Mouse (Mus musculus) intestine, embryonic 15.5 days (tissue): ENCODE measurements around the gene Trpm3. TPM values are rescaled to one million over a fixed set of nuclear protein-coding genes. Genes with fewer than 3 reads are reported as not detected.

Experiments used
- ATAC-seq: fragments of 200-750 bp; cut with Nextera tagmentation; 2 replicates; pipeline ENCODE4 v1.8.0; 2017; ENCODE audit warnings: moderate TSS enrichment, moderate library complexity
- H3K27ac ChIP-seq: fragments of 300-500 bp; sonication (generic); 2 replicates; pipeline ENCODE4 v1.5.1; 2015; ENCODE audit warnings: mild to moderate bottlenecking, inconsistent platforms
- H3K27me3 ChIP-seq: fragments of 300-500 bp; sonication (generic); replicated peaks from 2 replicates; pipeline ENCODE4 v1.6.1; 2015; ENCODE audit warnings: inconsistent platforms
- H3K36me3 ChIP-seq: fragments of 300-500 bp; sonication (generic); 2 replicates; pipeline ENCODE4 v1.6.1; 2015; ENCODE audit warnings: inconsistent platforms
- H3K4me1 ChIP-seq: fragments of 300-500 bp; sonication (generic); replicated peaks from 2 replicates; pipeline ENCODE4 v1.6.1; 2015; ENCODE audit warnings: inconsistent platforms
- H3K4me2 ChIP-seq: fragments of 300-500 bp; sonication (generic); replicated peaks from 2 replicates; pipeline ENCODE4 v1.6.1; 2015; ENCODE audit warnings: mild to moderate bottlenecking, inconsistent platforms
- H3K4me3 ChIP-seq: fragments of 300-500 bp; sonication (generic); replicated peaks from 2 replicates; pipeline ENCODE4 v1.5.1; 2015; ENCODE audit warnings: inconsistent platforms
- H3K9ac ChIP-seq: fragments of 300-500 bp; sonication (generic); 2 replicates; pipeline ENCODE4 v1.6.1; 2015; ENCODE audit warnings: inconsistent platforms
- H3K9me3 ChIP-seq: fragments of 300-500 bp; sonication (generic); 2 replicates; pipeline ENCODE4 v1.6.1; 2016; ENCODE audit warnings: inconsistent platforms
- WGBS: fragments of 180-500 bp; shearing (Covaris S2); methylation state at CpG from one replicate; pipeline ENCODE4 v1.1.7; 2015; 5-methylcytosine and 5-hydroxymethylcytosine counted together
- polyA plus RNA-seq: library from polyadenylated mRNA; unstranded; fragments of >200 nt; fragmentation: Nextera tagmentation; extraction: Ambion mirVana; gene quantifications from 2 replicates; pipeline ENCODE4 v1.2.1, GENCODE M21; 2015

Trpm3 gene
- polyA plus RNA-seq, 1 experiment from 2014 or later, result 0.26 TPM

DNA sequence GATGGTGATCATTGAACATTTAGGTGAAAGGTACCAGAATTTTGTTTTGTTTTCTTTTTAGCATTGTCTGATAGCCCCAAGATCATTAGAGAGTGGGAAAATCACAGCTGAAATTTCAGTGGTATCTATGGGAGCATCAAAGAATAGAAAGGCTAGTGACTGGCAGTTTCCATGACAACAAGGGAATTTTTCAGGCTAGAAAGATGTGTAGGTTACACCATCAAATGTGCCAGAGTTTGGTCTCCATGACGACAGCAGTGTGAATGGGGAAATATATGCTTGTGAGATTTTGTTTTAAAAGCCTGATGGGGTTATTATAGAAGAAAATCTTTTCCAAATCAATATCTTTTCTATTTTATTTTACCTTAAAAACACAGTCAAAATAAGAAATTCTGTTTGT is 50.9 kb downstream of the Trpm3 start:
- Histone ChIP-seq H3K9me3 (no peaks in the 10 kb centered on the region), H3K27me3 (no peaks in the 10 kb centered on the region), H3K4me2 (no peak overlapping the region), H3K4me3 (no peak overlapping the region), H3K9ac (no peak overlapping the region), H3K27ac (no peak overlapping the region), H3K36me3 (no peaks in the 10 kb centered on the region), H3K4me1 (no peaks in the 10 kb centered on the region)
- no peak for ATAC-seq
- WGBS, result 67% methylated on average over 1 of the region's 1 CpGs

DNA sequence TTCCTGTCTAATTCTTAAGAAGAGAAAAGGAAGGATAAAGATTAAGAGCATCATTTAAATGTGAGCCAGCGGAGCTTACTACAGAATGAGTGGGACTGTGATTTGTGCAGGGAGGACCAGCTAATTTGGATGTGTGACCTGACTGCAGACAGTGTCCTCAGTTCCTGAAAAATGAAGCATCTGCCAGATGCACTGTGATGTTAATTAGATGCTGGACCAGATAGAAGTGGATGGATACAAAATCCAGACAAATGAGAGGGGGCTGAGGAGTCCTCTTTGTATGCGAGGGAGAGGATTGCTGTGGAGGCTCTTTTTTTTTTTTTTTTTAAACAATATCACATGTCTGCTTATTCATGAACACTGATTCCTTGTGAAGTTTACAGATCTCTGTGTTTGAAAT is 83.7 kb downstream of the Trpm3 start:
- Histone ChIP-seq H3K4me2 (no peak overlapping the region), H3K4me1 (no peaks in the 10 kb centered on the region), H3K4me3 (no peak overlapping the region), H3K36me3 (no peaks in the 10 kb centered on the region), H3K9me3 (no peaks in the 10 kb centered on the region), H3K27ac (no peak overlapping the region), H3K27me3 (no peaks in the 10 kb centered on the region), H3K9ac (no peak overlapping the region)
- no peak for ATAC-seq
- 73% methylated on average over 2 of the region's 2 CpGs for WGBS

DNA sequence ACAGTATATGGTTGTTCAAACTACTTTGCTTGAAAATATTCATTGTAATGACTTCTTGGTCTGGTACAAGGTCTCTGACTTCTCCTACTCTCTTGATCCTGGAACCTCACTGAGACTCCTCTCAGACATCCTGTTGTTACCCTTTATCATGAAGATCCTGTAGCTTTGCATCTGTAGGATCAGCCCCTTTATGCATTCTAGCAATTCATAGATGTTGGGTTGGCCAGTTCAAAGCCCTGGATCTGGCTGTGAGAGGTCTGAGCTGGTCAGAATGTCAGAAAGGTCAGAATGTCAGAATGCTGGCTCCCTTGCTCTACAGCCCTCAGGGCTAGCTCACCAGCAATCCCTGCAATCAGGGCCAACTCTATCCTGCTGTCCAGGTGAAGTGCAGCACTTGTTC is 95.3 kb downstream of the Trpm3 start:
- H3K4me2 ChIP-seq, result no peak overlapping the region
- no peak overlapping the region for H3K4me3 ChIP-seq
- no peaks in the 10 kb centered on the region for H3K27me3 ChIP-seq
- no peaks in the 10 kb centered on the region for H3K4me1 ChIP-seq
- no peak for ATAC-seq
- no peaks in the 10 kb centered on the region for H3K36me3 ChIP-seq
- no peak overlapping the region for H3K27ac ChIP-seq
- no peak overlapping the region for H3K9ac ChIP-seq
- H3K9me3 ChIP-seq, result no peaks in the 10 kb centered on the region

DNA sequence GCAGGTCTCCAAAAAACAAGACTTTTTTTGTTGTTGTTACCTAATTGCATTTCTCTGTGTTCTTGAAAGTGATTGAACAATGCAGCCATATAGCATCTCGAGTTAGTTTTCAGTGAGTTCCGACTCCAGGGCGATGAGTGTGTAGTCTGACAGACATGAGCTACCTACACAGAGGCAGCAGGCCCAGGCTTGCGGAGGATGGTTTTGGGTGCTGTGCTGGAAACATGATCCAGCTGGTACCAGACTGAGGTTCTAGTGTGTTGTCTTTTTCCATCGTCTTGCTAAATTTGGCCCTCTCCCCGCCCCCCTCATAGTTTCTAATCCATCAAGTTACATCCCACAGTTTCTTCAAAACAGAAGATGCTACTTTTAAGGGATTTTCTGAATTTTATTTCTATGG is 110.2 kb downstream of the Trpm3 start:
- ATAC-seq, result no peak
- Histone ChIP-seq H3K36me3 (no peaks in the 10 kb centered on the region), H3K4me3 (no peak overlapping the region), H3K9me3 (no peaks in the 10 kb centered on the region), H3K27me3 (no peaks in the 10 kb centered on the region), H3K4me1 (no peaks in the 10 kb centered on the region), H3K27ac (no peak overlapping the region), H3K4me2 (no peak overlapping the region), H3K9ac (no peak overlapping the region)
- WGBS, result 78% methylated on average over 6 of the region's 6 CpGs

DNA sequence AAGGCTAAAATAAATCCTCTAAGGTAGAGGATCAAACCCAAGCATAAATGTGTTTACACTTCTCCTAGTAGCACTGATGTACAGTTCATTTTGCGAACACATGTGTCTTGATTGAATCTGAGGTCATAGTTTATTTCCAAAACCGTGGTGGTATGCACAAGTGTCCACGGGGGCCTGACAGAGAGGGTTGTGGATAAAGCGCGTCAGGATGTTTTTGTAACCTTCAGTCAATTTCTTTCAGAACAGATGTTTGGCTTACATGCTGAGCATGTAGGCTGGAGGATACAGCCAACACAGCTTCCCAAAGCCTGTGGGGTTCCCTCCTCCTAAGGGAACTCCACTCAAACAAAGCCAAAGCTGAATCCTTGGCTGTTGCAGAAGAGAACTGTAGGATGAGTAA is 134.1 kb downstream of the Trpm3 start:
- Histone ChIP-seq H3K27ac (no peak overlapping the region), H3K27me3 (no peaks in the 10 kb centered on the region), H3K4me1 (no peaks in the 10 kb centered on the region), H3K9ac (no peak overlapping the region), H3K36me3 (no peaks in the 10 kb centered on the region), H3K4me3 (no peak overlapping the region), H3K4me2 (no peak overlapping the region), H3K9me3 (no peaks in the 10 kb centered on the region)
- no peak for ATAC-seq
- WGBS, result 48% methylated on average over 5 of the region's 5 CpGs

DNA sequence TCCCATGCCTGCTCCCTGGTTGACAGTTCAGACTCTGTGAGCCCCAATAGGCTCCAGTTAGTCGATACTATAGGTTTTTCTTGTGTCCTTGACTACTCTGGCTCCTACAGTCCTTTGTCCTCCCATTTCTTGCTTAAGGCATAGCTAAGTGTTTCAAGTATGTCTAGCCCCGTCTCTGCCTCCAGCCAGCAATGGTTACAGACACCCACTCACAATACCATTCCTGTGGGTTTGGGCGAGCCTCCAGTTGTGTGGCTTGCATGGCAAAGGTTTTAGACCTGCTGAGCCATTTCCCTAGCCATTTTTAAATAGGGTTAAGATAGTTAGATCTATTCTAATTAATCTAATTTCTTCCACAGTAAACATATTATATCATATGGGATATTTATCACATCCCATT is 145.8 kb downstream of the Trpm3 start:
- ATAC-seq, result no peak
- Histone ChIP-seq H3K9me3 (no peaks in the 10 kb centered on the region), H3K36me3 (no peaks in the 10 kb centered on the region), H3K4me2 (no peak overlapping the region), H3K4me1 (no peaks in the 10 kb centered on the region), H3K27me3 (no peaks in the 10 kb centered on the region), H3K27ac (no peak overlapping the region), H3K9ac (no peak overlapping the region), H3K4me3 (no peak overlapping the region)
- WGBS, result 80% methylated on average over 3 of the region's 3 CpGs

DNA sequence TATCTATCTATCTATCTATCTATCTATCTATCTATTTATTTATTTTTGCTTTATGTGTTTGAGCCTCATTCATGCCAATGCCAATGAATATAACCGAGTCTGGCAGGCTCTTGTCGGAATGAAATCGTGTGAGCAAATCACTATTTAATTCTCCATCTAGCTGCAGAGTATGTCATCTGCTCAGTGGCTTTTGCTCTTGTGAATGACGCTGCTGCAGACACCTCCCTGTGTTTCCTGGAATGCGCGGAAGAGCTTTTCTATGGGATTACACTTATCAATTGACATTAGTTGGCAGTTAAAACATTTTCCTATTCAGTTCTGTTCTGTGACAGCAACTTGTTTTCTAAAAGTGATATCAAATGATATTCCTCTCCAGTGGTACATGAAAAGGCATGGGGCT is 153.8 kb downstream of the Trpm3 start:
- H3K9ac ChIP-seq, result no peak overlapping the region
- 90% methylated on average over 6 of the region's 6 CpGs for WGBS
- no peak overlapping the region for H3K4me3 ChIP-seq
- H3K27ac ChIP-seq, result no peak overlapping the region
- no peaks in the 10 kb centered on the region for H3K9me3 ChIP-seq
- H3K4me1 ChIP-seq, result no peaks in the 10 kb centered on the region
- no peak for ATAC-seq
- no peaks in the 10 kb centered on the region for H3K36me3 ChIP-seq
- H3K4me2 ChIP-seq, result no peak overlapping the region
- H3K27me3 ChIP-seq, result no peaks in the 10 kb centered on the region

DNA sequence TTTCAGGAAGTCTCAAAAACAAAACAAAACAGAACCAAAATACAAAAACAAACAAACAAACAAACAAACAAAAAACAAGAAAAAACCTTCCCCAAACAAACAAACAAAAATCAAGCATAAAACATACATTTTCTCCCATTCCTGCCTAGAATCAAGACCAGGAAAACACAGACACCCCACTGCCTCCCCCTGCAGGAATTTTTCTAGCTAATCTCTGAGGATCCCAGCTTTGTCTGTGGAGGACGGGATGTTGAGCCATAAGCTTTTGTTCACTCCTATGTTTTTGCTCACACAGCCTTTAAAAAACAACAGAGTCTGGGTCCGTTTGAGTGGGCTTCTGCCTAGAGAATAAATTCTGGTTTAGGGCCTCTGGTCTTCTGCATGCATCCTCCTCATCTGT is 162.1 kb downstream of the Trpm3 start:
- WGBS, result 59% methylated on average over 2 of the region's 2 CpGs
- ATAC-seq, result no peak

DNA sequence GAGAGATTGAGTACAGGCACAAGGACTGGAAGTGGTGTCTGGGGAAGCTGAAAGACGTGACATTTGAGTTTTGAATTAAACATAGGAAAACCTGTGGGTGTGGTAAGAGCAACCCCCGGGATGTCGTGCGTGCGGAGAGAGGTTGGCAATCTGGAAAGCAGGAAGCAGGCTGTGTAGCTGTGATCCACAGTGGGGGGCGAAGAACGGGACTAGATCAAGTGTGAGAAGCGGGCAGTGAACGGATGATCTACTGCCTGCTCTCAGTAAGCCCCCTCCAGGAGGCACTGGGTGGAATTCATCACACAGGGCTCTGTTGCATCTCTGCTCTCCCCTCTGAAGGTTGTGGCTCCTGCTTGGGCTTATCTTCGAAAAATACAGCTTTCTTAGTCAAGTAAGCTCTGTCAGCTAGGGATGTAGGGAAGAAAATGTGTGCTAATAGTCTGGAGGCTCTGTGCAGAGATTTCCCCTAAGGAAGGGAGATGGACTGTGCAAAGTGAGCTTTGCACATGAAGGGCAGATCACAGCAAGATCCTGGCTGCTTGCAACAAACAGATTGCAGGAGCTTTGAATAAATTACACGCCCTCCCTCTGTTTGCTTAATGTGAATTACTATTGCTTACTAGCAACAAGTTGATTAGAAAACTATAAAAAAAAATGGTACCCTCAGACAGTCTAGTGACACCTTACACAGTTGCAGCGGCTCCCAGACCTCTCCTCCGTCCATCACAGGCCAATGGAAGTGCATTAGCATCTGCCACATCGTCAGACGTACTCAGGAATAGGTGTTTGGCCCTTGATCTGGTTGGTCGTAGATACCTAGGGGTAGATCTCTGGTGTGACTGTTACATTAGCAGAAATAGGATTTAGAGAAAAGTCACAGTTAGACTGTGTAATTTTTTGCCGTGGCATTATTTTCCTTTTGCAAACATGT is 164.4 kb downstream of the Trpm3 start:
- Histone ChIP-seq H3K27ac (no peak overlapping the region), H3K4me2 (peak overlapping the region; percentile 42; the same call in 1 of the 2 replicates), H3K9ac (no peak overlapping the region), H3K4me3 (no peak overlapping the region), H3K9me3 (no peaks in the 10 kb centered on the region), H3K4me1 (no peaks in the 10 kb centered on the region), H3K27me3 (no peaks in the 10 kb centered on the region), H3K36me3 (no peaks in the 10 kb centered on the region)
- ATAC-seq, result no peak
- WGBS, result 28% methylated on average over 17 of the region's 17 CpGs

More for the DNA sequence above, 162.1 kb downstream of the Trpm3 start:
- H3K27me3 ChIP-seq, result no peaks in the 10 kb centered on the region
- H3K9ac ChIP-seq, result no peak overlapping the region
- H3K4me2 ChIP-seq, result no peak overlapping the region
- no peaks in the 10 kb centered on the region for H3K4me1 ChIP-seq
- H3K4me3 ChIP-seq, result no peak overlapping the region
- H3K36me3 ChIP-seq, result no peaks in the 10 kb centered on the region
- H3K27ac ChIP-seq, result no peak overlapping the region
- H3K9me3 ChIP-seq, result no peaks in the 10 kb centered on the region

DNA sequence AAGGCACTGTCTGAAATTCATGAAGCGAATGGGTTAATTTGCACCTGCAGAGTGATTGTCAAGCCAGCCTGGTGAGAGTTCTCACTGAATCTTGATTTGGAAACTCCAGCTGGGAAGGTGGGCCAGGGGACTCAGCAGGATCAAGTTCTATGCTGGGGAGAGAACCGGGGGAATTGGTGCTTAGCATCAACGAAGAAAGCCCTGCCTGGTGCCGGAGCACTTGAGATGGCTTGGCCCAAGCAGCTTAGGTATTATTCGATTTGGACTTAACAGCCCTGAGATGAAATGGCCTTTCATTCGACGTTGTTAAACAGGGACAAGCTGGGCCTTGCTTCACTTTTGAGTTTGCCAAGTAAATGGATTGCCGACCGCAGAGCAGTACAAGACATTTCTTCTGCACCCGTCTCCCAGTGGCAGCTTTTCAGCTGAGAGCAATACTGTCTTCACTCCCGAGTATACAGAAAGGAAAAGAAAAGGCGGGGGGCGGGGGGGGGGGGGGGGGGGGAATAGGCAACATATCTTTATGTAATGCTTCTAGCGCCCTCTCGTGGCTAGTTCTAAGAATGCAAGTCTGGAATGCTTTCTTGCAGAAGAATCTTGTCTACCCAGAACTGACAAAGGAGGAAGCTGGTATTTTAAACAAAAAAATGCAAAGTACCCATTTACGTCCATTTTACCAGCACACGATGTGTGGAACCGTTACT is 165.3 kb downstream of the Trpm3 start:
- 5% methylated on average over 18 of the region's 18 CpGs for WGBS
- Histone ChIP-seq H3K4me1 (no peaks in the 10 kb centered on the region), H3K9me3 (no peaks in the 10 kb centered on the region), H3K27ac (no peak overlapping the region), H3K27me3 (no peaks in the 10 kb centered on the region), H3K9ac (no peak overlapping the region), H3K4me2 (peak overlapping the region; percentile 42), H3K36me3 (no peaks in the 10 kb centered on the region), H3K4me3 (no peak overlapping the region)
- ATAC-seq, result peak; percentile 45; the same call in 1 of the 2 replicates

DNA sequence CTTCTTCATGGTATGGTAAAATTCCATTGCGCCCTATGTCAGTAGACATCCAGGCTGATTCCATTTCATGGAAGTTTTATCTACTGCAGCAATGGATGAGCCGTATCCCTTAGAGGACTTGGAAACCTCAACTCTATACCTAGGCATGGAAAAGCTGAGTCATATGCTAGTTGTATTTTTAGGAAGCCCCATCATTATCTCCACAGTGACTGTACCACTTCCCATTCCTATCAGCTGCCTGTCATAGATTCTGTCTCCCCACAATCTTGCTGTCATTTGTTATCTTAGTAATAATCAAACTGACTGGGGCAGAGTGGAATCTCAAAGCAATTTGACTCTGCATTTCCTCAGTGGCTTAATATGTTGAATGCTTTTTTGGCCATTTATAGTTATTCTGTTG is 169.2 kb downstream of the Trpm3 start:
- Histone ChIP-seq H3K9me3 (no peaks in the 10 kb centered on the region), H3K27me3 (no peaks in the 10 kb centered on the region), H3K9ac (no peak overlapping the region), H3K36me3 (no peaks in the 10 kb centered on the region), H3K4me1 (no peaks in the 10 kb centered on the region), H3K4me2 (no peak overlapping the region), H3K27ac (no peak overlapping the region), H3K4me3 (no peak overlapping the region)
- WGBS, result 91% methylated on average over 2 of the region's 2 CpGs
- no peak for ATAC-seq

DNA sequence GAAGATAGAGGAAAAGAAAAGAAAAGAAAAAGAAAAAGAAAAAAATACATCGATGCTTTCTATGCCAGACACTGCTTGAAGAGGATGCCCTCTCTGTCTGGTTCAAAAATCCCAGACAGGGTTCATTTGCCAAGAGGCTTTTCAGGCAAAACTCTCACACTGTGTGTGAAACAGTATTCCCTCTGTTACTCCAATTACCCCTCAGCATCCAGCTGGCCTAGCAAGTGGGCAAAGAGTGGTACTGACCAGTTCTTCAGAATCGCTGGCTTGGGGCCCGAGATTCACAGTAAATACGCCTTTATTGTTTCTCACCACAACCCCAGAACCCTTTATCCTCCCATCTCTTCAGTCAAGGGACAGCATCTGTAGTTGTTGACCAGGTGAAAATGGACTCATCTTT is 178.5 kb downstream of the Trpm3 start:
- Histone ChIP-seq H3K4me2 (no peak overlapping the region), H3K4me1 (no peaks in the 10 kb centered on the region), H3K27ac (no peak overlapping the region), H3K9ac (no peak overlapping the region), H3K9me3 (no peaks in the 10 kb centered on the region), H3K4me3 (no peak overlapping the region), H3K27me3 (no peaks in the 10 kb centered on the region), H3K36me3 (no peaks in the 10 kb centered on the region)
- no peak for ATAC-seq
- WGBS, result 86% methylated on average over 4 of the region's 4 CpGs

DNA sequence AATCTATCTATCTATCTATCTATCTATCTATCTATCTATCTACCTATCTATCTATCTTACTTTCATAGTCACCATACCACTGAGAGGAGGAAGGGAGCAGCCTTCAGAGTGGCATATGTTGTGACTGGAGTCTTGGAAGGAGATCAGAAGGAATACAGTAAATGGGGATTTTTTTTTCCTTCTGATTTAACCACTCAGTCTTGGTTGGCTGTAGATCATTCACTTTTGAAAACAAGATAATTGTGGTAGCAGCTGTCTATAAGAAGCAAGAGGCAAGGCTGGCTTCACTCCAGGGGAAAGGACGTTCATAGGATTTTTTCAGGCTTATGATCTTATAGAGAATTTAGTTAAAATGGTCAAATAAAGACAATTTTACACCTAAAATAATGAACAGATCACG is 188.0 kb downstream of the Trpm3 start:
- no peak for ATAC-seq
- 72% methylated on average over 2 of the region's 2 CpGs for WGBS
- Histone ChIP-seq H3K4me1 (no peaks in the 10 kb centered on the region), H3K36me3 (no peaks in the 10 kb centered on the region), H3K4me2 (no peak overlapping the region), H3K27ac (no peak overlapping the region), H3K4me3 (no peak overlapping the region), H3K9me3 (no peaks in the 10 kb centered on the region), H3K9ac (no peak overlapping the region), H3K27me3 (no peaks in the 10 kb centered on the region)
